Mouse (Mus musculus) cortical plate, adult 2 months (tissue): ENCODE results near the gene Ppp1r12c.

Source experiments
- CTCF ChIP-seq: fragments of 200-500 bp; IDR thresholded peaks from 2 replicates; pipeline ENCODE4 v1.5.1; 2011; ENCODE audit warnings: mild to moderate bottlenecking, control low read depth, low read length; ENCODE audit not compliant: insufficient read depth; ENCODE audit errors: extremely low read depth
- POLR2A ChIP-seq: fragments of 200-500 bp; IDR thresholded peaks from 2 replicates; pipeline ENCODE4 v1.6.1; 2011; ENCODE audit warnings: mild to moderate bottlenecking, low read length, control low read depth; ENCODE audit not compliant: insufficient read depth; ENCODE audit errors: extremely low read depth

GRCm38 (mm10) chr7:4532005-4532729, 30.7 kb upstream of the Ppp1r12c start, which contains the start of gene Dnaaf3:
- TF ChIP-seq CTCF (no peak), POLR2A (no peak)
